Mouse (Mus musculus): ENCODE results near the gene Mafb. TPM values are rescaled to one million over a fixed set of nuclear protein-coding genes. Genes with fewer than 3 reads are reported as not detected.

Mafb gene
- total and polyA plus RNA-seq, 2 experiments from 2014 or later = 5.8 to 9.0 TPM

GRCm38 (mm10) chr2:160328886-160329285 is 38.0 kb downstream of the Mafb start:
- H3K9ac ChIP-seq (replicated peaks; ENCODE audit: low read length, poor library complexity, severe bottlenecking) = no peak overlapping the region
- H3K27ac ChIP-seq (ENCODE audit: low read depth, low read length) = no peak overlapping the region
- no peaks in the 10 kb centered on the region for H3K9me3 ChIP-seq (ENCODE audit: low read length)
- no peak for ATAC-seq (ENCODE audit: low FRiP score)
- H3K4me2 ChIP-seq (ENCODE audit: low read depth, low read length, poor library complexity, severe bottlenecking) = no peak overlapping the region
- WGBS = 69% methylated on average over 9 of the region's 9 CpGs
- no peak for TF ChIP-seq CTCF (IDR thresholded peaks at IDR 0.05)
- DNase-seq (ENCODE audit: low spot score) = no peak
- H3K36me3 ChIP-seq (ENCODE audit: insufficient read depth, low read length) = no peaks in the 10 kb centered on the region
- H3K27me3 ChIP-seq (ENCODE audit: insufficient read depth, low read length) = no peaks in the 10 kb centered on the region
- H3K4me3 ChIP-seq (ENCODE audit: low read depth, low read length) = no peak overlapping the region
- no peaks in the 10 kb centered on the region for H3K4me1 ChIP-seq (ENCODE audit: insufficient read depth, low read length)

- TF ChIP-seq CTCF (IDR thresholded peaks at IDR 0.05) = no peak
- Histone ChIP-seq H3K4me2 (ENCODE audit: low read depth, low read length, poor library complexity, severe bottlenecking) (no peak overlapping the region), H3K9me3 (ENCODE audit: low read length) (no peaks in the 10 kb centered on the region), H3K4me1 (ENCODE audit: insufficient read depth, low read length) (no peaks in the 10 kb centered on the region), H3K4me3 (ENCODE audit: low read depth, low read length) (no peak overlapping the region), H3K9ac (replicated peaks; ENCODE audit: low read length, poor library complexity, severe bottlenecking) (no peak overlapping the region), H3K27me3 (ENCODE audit: insufficient read depth, low read length) (no peaks in the 10 kb centered on the region), H3K27ac (ENCODE audit: low read depth, low read length) (no peak overlapping the region), H3K36me3 (ENCODE audit: insufficient read depth, low read length) (no peaks in the 10 kb centered on the region)
- no peak for DNase-seq (ENCODE audit: low spot score)
- 87% methylated on average over 4 of the region's 4 CpGs for WGBS
- no peak for ATAC-seq (ENCODE audit: low FRiP score)
These were observed 39.1 kb downstream of the Mafb start for GRCm38 (mm10) chr2:160327716-160328115.

- Histone ChIP-seq H3K9ac (replicated peaks; ENCODE audit: low read length, poor library complexity, severe bottlenecking) (no peak overlapping the region), H3K27ac (ENCODE audit: low read depth, low read length) (no peak overlapping the region), H3K9me3 (ENCODE audit: low read length) (no peaks in the 10 kb centered on the region), H3K36me3 (ENCODE audit: insufficient read depth, low read length) (no peaks in the 10 kb centered on the region), H3K4me3 (ENCODE audit: low read depth, low read length) (no peak overlapping the region), H3K4me1 (ENCODE audit: insufficient read depth, low read length) (no peaks in the 10 kb centered on the region), H3K4me2 (ENCODE audit: low read depth, low read length, poor library complexity, severe bottlenecking) (no peak overlapping the region), H3K27me3 (ENCODE audit: insufficient read depth, low read length) (no peaks in the 10 kb centered on the region)
- WGBS = 55% methylated on average over 4 of the region's 4 CpGs
- DNase-seq (ENCODE audit: low spot score) = no peak
- no peak for TF ChIP-seq CTCF (IDR thresholded peaks at IDR 0.05)
- no peak for ATAC-seq (ENCODE audit: low FRiP score)
These were observed 39.7 kb downstream of the Mafb start for GRCm38 (mm10) chr2:160327167-160327566.

GRCm38 (mm10) chr2:160325105-160325644 is 41.7 kb downstream of the Mafb start:
- Histone ChIP-seq H3K36me3 (ENCODE audit: insufficient read depth, low read length) (no peaks in the 10 kb centered on the region), H3K4me2 (ENCODE audit: low read depth, low read length, poor library complexity, severe bottlenecking) (no peak overlapping the region), H3K27ac (ENCODE audit: low read depth, low read length) (no peak overlapping the region), H3K27me3 (ENCODE audit: insufficient read depth, low read length) (no peaks in the 10 kb centered on the region), H3K4me3 (ENCODE audit: low read depth, low read length) (no peak overlapping the region), H3K4me1 (ENCODE audit: insufficient read depth, low read length) (no peaks in the 10 kb centered on the region), H3K9ac (replicated peaks; ENCODE audit: low read length, poor library complexity, severe bottlenecking) (no peak overlapping the region), H3K9me3 (ENCODE audit: low read length) (no peaks in the 10 kb centered on the region)
- ATAC-seq (ENCODE audit: low FRiP score) (no peak), DNase-seq (ENCODE audit: low spot score) (no peak)
- 91% methylated on average over 6 of the region's 6 CpGs for WGBS
- no peak for TF ChIP-seq CTCF (IDR thresholded peaks at IDR 0.05)

- Histone ChIP-seq H3K36me3 (ENCODE audit: insufficient read depth, low read length) (no peaks in the 10 kb centered on the region), H3K9ac (replicated peaks; ENCODE audit: low read length, poor library complexity, severe bottlenecking) (no peak overlapping the region), H3K27ac (ENCODE audit: low read depth, low read length) (no peak overlapping the region), H3K4me1 (ENCODE audit: insufficient read depth, low read length) (no peaks in the 10 kb centered on the region), H3K4me2 (ENCODE audit: low read depth, low read length, poor library complexity, severe bottlenecking) (no peak overlapping the region), H3K4me3 (ENCODE audit: low read depth, low read length) (no peak overlapping the region), H3K27me3 (ENCODE audit: insufficient read depth, low read length) (no peaks in the 10 kb centered on the region), H3K9me3 (ENCODE audit: low read length) (no peaks in the 10 kb centered on the region)
- WGBS = 62% methylated on average over 4 of the region's 4 CpGs
- ATAC-seq (ENCODE audit: low FRiP score) (no peak), DNase-seq (ENCODE audit: low spot score) (no peak)
- no peak for TF ChIP-seq CTCF (IDR thresholded peaks at IDR 0.05)
These were observed 45.0 kb downstream of the Mafb start for GRCm38 (mm10) chr2:160321829-160322228.

GRCm38 (mm10) chr2:160318255-160318654 is 48.6 kb downstream of the Mafb start:
- TF ChIP-seq CTCF (IDR thresholded peaks at IDR 0.05) = no peak
- Histone ChIP-seq H3K27ac (ENCODE audit: low read depth, low read length) (no peak overlapping the region), H3K4me2 (ENCODE audit: low read depth, low read length, poor library complexity, severe bottlenecking) (no peak overlapping the region), H3K4me3 (ENCODE audit: low read depth, low read length) (no peak overlapping the region), H3K4me1 (ENCODE audit: insufficient read depth, low read length) (no peaks in the 10 kb centered on the region), H3K9me3 (ENCODE audit: low read length) (no peaks in the 10 kb centered on the region), H3K36me3 (ENCODE audit: insufficient read depth, low read length) (no peaks in the 10 kb centered on the region), H3K27me3 (ENCODE audit: insufficient read depth, low read length) (no peaks in the 10 kb centered on the region), H3K9ac (replicated peaks; ENCODE audit: low read length, poor library complexity, severe bottlenecking) (no peak overlapping the region)
- ATAC-seq (ENCODE audit: low FRiP score) (no peak), DNase-seq (ENCODE audit: low spot score) (no peak)
- WGBS = 88% methylated on average over 4 of the region's 4 CpGs

Other genes with a start within 250 kb of the Mafb start
- not detected in 2 replicates for gene Gm826, start 32.9 kb downstream of the Mafb start, total RNA-seq (2014; rRNA removed)
- 0.22 TPM in 1 of 2 replicates, not detected in the other for gene Gm826, start 32.9 kb downstream of the Mafb start, polyA plus RNA-seq (2015; fragmentation: Nextera tagmentation; extraction: Ambion mirVana)

All from midbrain, postnatal 0 days (tissue).